12 mouse cellular contexts compared by ENCODE assay signal in genomic region chr10:5953787-5954186, GRCm38 (mm10). TPM values are rescaled to one million over a fixed set of nuclear protein-coding genes. Genes with fewer than 3 reads are reported as not detected.
DNase-seq lines count a peak whose midpoint lies in the region; ATAC-seq lines count a peak whose summit lies in the region.
"Not testable (repeated sequence)": the region's sequence is repeated elsewhere in the genome, so short reads cannot be mapped to it uniquely, and the experiment has no call there.
"Had no signal": no experiment of that assay in that cellular context is flagged by ENCODE, and none has a peak within 500 bp of the region (broad histone marks: within the 10 kb centered on the region; RNA-seq: fewer than 3 reads in every experiment).

No protein-coding gene starts in this region.

- DNase-seq in ES-CJ7 (ENCODE audit: low read depth, low spot score), result peak; percentile 22
- DNase-seq in ES-E14 (ENCODE audit: low read depth, low spot score), result peak; percentile 19
- peak; percentile 84 for DNase-seq in R1 (ENCODE audit: low read depth, low spot score)
- peak; percentile 30 for DNase-seq in ZHBTc4 (ENCODE audit: low read depth, low spot score)
- DNase-seq in heart, adult 11 months, result peak; percentile 23
- DNase-seq in hindbrain, embryonic 11.5 days (ENCODE audit: low spot score), result peak; percentile 1
- peak; percentile 1 for DNase-seq in mesoderm, embryonic 11.5 days (ENCODE audit: low read depth, low spot score)
- peak; percentile 11 for DNase-seq in midbrain, embryonic 14.5 days

- not testable (repeated sequence) for H3K4me3 ChIP-seq in ES-E14 (ENCODE audit: insufficient read depth in 1 of 2, low read depth in 1 of 2, low read length in 2 of 2, poor library complexity in 1 of 2, severe bottlenecking in 1 of 2); hindbrain, embryonic 11.5 days (ENCODE audit: low read depth, low read length); midbrain, embryonic 14.5 days (replicated peaks; ENCODE audit: low read depth, low read length)

- not testable (repeated sequence) for H3K36me3 ChIP-seq in ES-E14 (ENCODE audit: control insufficient read depth, insufficient read depth, low read length, poor library complexity, severe bottlenecking); hindbrain, embryonic 11.5 days (ENCODE audit: control insufficient read depth, insufficient read depth, low read length); midbrain, embryonic 14.5 days (ENCODE audit: control insufficient read depth, insufficient read depth, low read length)

- H3K4me2 ChIP-seq in hindbrain, embryonic 11.5 days (replicated peaks; ENCODE audit: low read depth, low read length); midbrain, embryonic 14.5 days (ENCODE audit: low read length): not testable (repeated sequence)

- not testable (repeated sequence) for H3K27ac ChIP-seq in ES-E14 (ENCODE audit: insufficient read depth, low read depth, low read length, poor library complexity, severe bottlenecking); hindbrain, embryonic 11.5 days (ENCODE audit: low read depth, low read length); midbrain, embryonic 14.5 days (replicated peaks; ENCODE audit: low read depth, low read length)

- H3K27me3 ChIP-seq in hindbrain, embryonic 11.5 days (ENCODE audit: control insufficient read depth, insufficient read depth, low read length); midbrain, embryonic 14.5 days (ENCODE audit: control insufficient read depth, insufficient read depth, low read length): not testable (repeated sequence)

- ATAC-seq in hindbrain, embryonic 11.5 days (ENCODE audit: low FRiP score); midbrain, embryonic 14.5 days (ENCODE audit: low FRiP score, low TSS enrichment): not testable (repeated sequence)

- H3K9me3 ChIP-seq in ES-E14 (ENCODE audit: control insufficient read depth, insufficient read depth, low read depth, low read length); hindbrain, embryonic 11.5 days (ENCODE audit: control insufficient read depth, low read length); midbrain, embryonic 14.5 days (ENCODE audit: control insufficient read depth, low read length): not testable (repeated sequence)

- not testable (repeated sequence) for H3K4me1 ChIP-seq in ES-E14 (ENCODE audit: control insufficient read depth in 2 of 2, insufficient read depth in 2 of 2, low read length in 2 of 2, poor library complexity in 1 of 2); hindbrain, embryonic 11.5 days (replicated peaks; ENCODE audit: control insufficient read depth, insufficient read depth, low read length); midbrain, embryonic 14.5 days (ENCODE audit: control insufficient read depth, insufficient read depth, low read length)

- in situ Hi-C loops in ES-E14 (cut with MboI; ENCODE audit: low sequenced_read_pairs in 2 of 2, unreplicated experiment in 2 of 2), result not testable (repeated sequence)

- not testable (repeated sequence) for H3K9ac ChIP-seq in ES-E14 (ENCODE audit: insufficient read depth, low read depth, low read length, poor library complexity, severe bottlenecking); hindbrain, embryonic 11.5 days (ENCODE audit: low read depth, low read length); midbrain, embryonic 14.5 days (replicated peaks; ENCODE audit: low read length)

RNA-seq across cellular contexts. Expression of gene Rgs17, which starts 31.6 kb away (rescaled TPM):
- 0.42 and 0.85 TPM in 2 replicates for total RNA-seq in ES-E14 (2012; rRNA removed)
- polyA plus RNA-seq in hindbrain, embryonic 11.5 days (2014; fragmentation: Nextera tagmentation; extraction: Ambion mirVana), result 2.4 and 2.9 TPM in 2 replicates
- 22.1 and 30.9 TPM in 2 replicates for polyA plus RNA-seq in midbrain, embryonic 14.5 days (2014; fragmentation: Nextera tagmentation; extraction: Ambion mirVana)
- total RNA-seq: CH12.LX, MEL had no signal
- polyA plus RNA-seq: activated CD4-positive, CD25-positive, alpha-beta regulatory T cell, adult 4 months; G1E had no signal

Comparison
In these comparisons a context has a peak if more than half of its experiments do, and no peak if none do; other contexts are left out.
1. DNase-seq: peak in every context shown above with its lines; median percentile 84 in R1; 30 in ZHBTc4; 23 in heart, adult 11 months; 22 in ES-CJ7; 19 in ES-E14; 11 in midbrain, embryonic 14.5 days; 1 in hindbrain, embryonic 11.5 days; 1 in mesoderm, embryonic 11.5 days.